Mouse (Mus musculus) ES-Bruce4 (cell line): ENCODE data around the gene Txndc11.

Source experiments
- CTCF ChIP-seq: IDR thresholded peaks from one replicate; pipeline ENCODE4 v1.8.1; 2011; ENCODE audit warnings: low read depth, low read length
- EP300 ChIP-seq: IDR thresholded peaks from 2 replicates; pipeline ENCODE4 v1.6.1; 2011; ENCODE audit warnings: low read depth, low read length; ENCODE audit not compliant: insufficient read depth
- POLR2A ChIP-seq: IDR thresholded peaks from one replicate; pipeline ENCODE4 v1.8.1; 2011; ENCODE audit warnings: low read length; ENCODE audit not compliant: insufficient read depth

DNA sequence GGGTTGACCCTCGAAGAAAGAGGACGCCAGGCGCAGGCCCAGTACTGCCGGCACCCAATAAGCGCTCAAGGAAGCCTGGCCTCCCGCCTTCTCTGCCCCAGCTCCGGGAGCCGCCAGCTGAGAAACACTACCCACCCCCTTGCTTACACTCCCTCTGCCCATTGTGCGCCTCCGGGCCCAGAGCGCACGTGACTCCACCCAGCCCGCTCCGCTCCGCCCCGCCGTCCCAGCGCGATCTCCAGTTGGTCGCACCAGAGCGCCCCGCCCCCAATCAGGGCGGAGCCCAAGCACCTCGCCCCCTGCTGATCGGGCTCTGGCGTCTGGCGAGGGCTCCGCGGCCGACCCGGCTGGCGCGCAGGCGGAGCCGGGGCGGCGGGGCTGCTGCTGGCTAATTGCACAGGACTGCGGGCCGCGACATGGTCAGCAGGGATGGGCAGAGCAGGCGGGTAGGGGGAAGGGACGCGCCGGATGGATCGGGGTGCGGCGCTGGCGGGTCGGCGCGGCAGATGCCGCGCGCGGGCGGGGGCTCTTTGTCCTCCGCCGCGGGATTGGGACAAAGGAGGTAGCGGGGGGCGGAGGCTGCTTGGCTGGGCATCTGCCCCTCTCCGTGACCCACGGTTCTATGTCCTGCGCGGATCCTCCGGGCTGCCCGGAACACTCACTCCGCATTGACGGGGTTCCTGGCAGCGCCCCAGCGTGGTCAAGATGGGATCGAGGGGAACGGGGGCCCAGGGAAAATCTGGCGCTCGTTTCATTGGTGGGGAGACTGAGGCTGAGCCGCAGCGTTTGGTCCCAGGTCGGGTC is 68.2 kb downstream of the Txndc11 start, which contains the start of gene Litaf:
- TF ChIP-seq CTCF (no peak), EP300 (0 out of 2 replicates have a peak, but pooled peaks have one; percentile 10), POLR2A (no peak)
